Mouse (Mus musculus) myocyte (in vitro differentiated cells): ENCODE results near the gene Plcb1. TPM values are rescaled to one million over a fixed set of nuclear protein-coding genes. Genes with fewer than 3 reads are reported as not detected.

ENCODE experiments used
- H3K27me3 ChIP-seq: one replicate; pipeline ENCODE4 v1.6.1; 2011; ENCODE audit not compliant: control insufficient read depth, insufficient read depth, insufficient read length
- H3K36me3 ChIP-seq: one replicate; pipeline ENCODE4 v1.6.1; 2011; ENCODE audit not compliant: control insufficient read depth, insufficient read depth
- H3K4me2 ChIP-seq: one replicate; pipeline ENCODE4 v1.6.1; 2011; ENCODE audit warnings: low read depth, control low read depth
- H3K4me3 ChIP-seq: one replicate; pipeline ENCODE4 v1.5.1; 2011; ENCODE audit warnings: mild to moderate bottlenecking, control low read depth, moderate library complexity
- H3K79me2 ChIP-seq: one replicate; pipeline ENCODE4 v1.6.1; 2011; ENCODE audit not compliant: control insufficient read depth, insufficient read depth
- H3ac ChIP-seq: one replicate; pipeline ENCODE4 v1.6.1; 2011; ENCODE audit not compliant: control insufficient read depth, insufficient read length
- CEBPB ChIP-seq: IDR thresholded peaks from 2 replicates; pipeline ENCODE4 v1.6.1; 2011; ENCODE audit warnings: mild to moderate bottlenecking, moderate library complexity; ENCODE audit not compliant: poor library complexity, insufficient read depth, severe bottlenecking
- E2F4 ChIP-seq: IDR thresholded peaks from one replicate; pipeline ENCODE4 v1.6.1; 2011; ENCODE audit warnings: mild to moderate bottlenecking, control low read depth, moderate library complexity; ENCODE audit not compliant: insufficient read depth
- MAX ChIP-seq: IDR thresholded peaks from one replicate; pipeline ENCODE4 v1.6.1; 2011; ENCODE audit warnings: low read depth, mild to moderate bottlenecking, control low read depth
- MYOD1 ChIP-seq, 3 experiments: IDR thresholded peaks; one replicate each; pipeline ENCODE4 v1.6.1; 2011; ENCODE audit warnings: control low read depth in 2 of 3, low read depth in 2 of 3, mild to moderate bottlenecking in 2 of 3, moderate library complexity in 1 of 3; ENCODE audit not compliant: insufficient read length in 2 of 3, control insufficient read depth in 1 of 3
- MYOG ChIP-seq, 3 experiments: IDR thresholded peaks; one replicate each; pipeline ENCODE4 v1.6.1; 2011; ENCODE audit warnings: control low read depth in 2 of 3, low read depth in 2 of 3, mild to moderate bottlenecking in 2 of 3; ENCODE audit not compliant: insufficient read length in 2 of 3, control insufficient read depth in 1 of 3, insufficient read depth in 1 of 3
- POLR2A ChIP-seq: IDR thresholded peaks from one replicate; pipeline ENCODE4 v1.6.1; 2011; ENCODE audit warnings: low read depth, mild to moderate bottlenecking, control low read depth, moderate library complexity; ENCODE audit not compliant: insufficient read length
- POLR2AphosphoS2 ChIP-seq: IDR thresholded peaks from one replicate; pipeline ENCODE4 v1.6.1; 2011; ENCODE audit warnings: low read depth, control low read depth; ENCODE audit not compliant: insufficient read length
- REST ChIP-seq: IDR thresholded peaks from one replicate; pipeline ENCODE4 v1.6.1; 2011; ENCODE audit warnings: mild to moderate bottlenecking, control low read depth, moderate library complexity; ENCODE audit not compliant: insufficient read depth, insufficient read length
- SRF ChIP-seq: IDR thresholded peaks from one replicate; pipeline ENCODE4 v1.6.1; 2011; ENCODE audit warnings: low read depth; ENCODE audit not compliant: control insufficient read depth, insufficient read length
- TCF12 ChIP-seq: IDR thresholded peaks from one replicate; pipeline ENCODE4 v1.6.1; 2011; ENCODE audit warnings: mild to moderate bottlenecking, control low read depth; ENCODE audit not compliant: poor library complexity, insufficient read depth, severe bottlenecking
- TCF3 ChIP-seq: IDR thresholded peaks from one replicate; pipeline ENCODE4 v1.6.1; 2011; ENCODE audit warnings: low read depth, control low read depth; ENCODE audit not compliant: insufficient read length
- USF1 ChIP-seq: IDR thresholded peaks from one replicate; pipeline ENCODE4 v1.6.1; 2011; ENCODE audit warnings: low read depth, mild to moderate bottlenecking, control low read depth, moderate library complexity
- polyA plus RNA-seq: library from polyadenylated mRNA; unstranded; fragments of >200 nt; fragmentation: generic; extraction: Trizol; gene quantifications from one replicate; pipeline ENCODE4 v1.2.1, GENCODE M21; 2012; ENCODE audit warnings: missing spikeins

Gene Plcb1
- polyA plus RNA-seq, 1 experiment, result 0.76 TPM

DNA sequence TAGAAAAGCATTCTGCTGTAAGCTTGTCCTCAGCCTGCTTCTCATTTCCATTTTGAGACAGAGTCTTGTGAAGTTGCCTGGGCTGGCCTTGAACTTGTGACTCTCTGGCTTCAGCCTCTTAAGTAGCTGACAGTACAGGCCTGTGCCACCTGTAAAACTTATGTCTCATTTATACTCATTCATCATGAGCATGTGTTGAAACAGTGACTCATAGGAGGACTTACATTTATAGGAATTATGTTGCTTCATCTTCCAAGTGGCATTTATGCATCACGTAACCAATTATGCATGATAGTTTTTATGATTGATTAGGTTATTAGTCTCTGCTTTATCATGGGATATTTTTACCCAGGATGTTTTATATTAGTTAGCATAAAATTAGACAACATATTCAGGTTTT is 667.7 kb downstream of the Plcb1 start:
- TF ChIP-seq MYOG (IDR thresholded peaks at IDR 0.05; ENCODE audit: control insufficient read depth in 1 of 3, insufficient read depth in 1 of 3, insufficient read length in 2 of 3, low read depth in 2 of 3) (no peak), SRF (no peak), CEBPB (peak; percentile 83), TCF12 (peak; percentile 9)
- Histone ChIP-seq H3K4me3 (no peak overlapping the region), H3K27me3 (no peaks in the 10 kb centered on the region), H3K79me2 (no peaks in the 10 kb centered on the region), H3K36me3 (no peaks in the 10 kb centered on the region), H3K4me2 (peak overlapping the region; percentile 21), H3ac (no peak overlapping the region)

DNA sequence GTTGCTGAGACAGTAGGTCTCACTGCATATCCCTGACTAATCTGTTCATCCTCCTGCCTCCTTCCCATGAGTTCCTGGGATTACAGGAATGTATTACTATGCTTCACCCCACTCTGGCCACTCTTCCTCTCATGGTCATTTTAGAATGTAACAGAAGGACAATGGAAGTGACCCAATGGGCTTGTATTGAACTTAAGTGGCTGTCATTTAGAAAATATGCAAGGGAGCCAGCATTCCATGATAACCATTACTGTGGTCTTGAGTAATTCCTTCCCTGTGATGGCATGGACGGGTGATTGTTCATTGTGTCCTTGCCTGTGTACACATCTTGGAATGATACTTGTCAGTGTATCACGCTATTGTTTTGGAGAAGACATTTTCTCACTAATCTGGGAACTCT is 668.1 kb downstream of the Plcb1 start:
- 0 out of 2 replicates have a peak, but pooled peaks have one; percentile 25 for TF ChIP-seq CEBPB
- no peak for TF ChIP-seq E2F4
- H3K27me3 ChIP-seq, result no peaks in the 10 kb centered on the region
- no peak overlapping the region for H3ac ChIP-seq
- H3K4me3 ChIP-seq, result no peak overlapping the region
- H3K79me2 ChIP-seq, result no peaks in the 10 kb centered on the region
- no peaks in the 10 kb centered on the region for H3K36me3 ChIP-seq
- H3K4me2 ChIP-seq, result peak overlapping the region; percentile 21

- Histone ChIP-seq H3K36me3 (no peaks in the 10 kb centered on the region), H3K79me2 (no peaks in the 10 kb centered on the region), H3K27me3 (no peaks in the 10 kb centered on the region), H3K4me3 (no peak overlapping the region), H3K4me2 (peak overlapping the region; percentile 21), H3ac (no peak overlapping the region)
- no peak for TF ChIP-seq POLR2A
- no peak for TF ChIP-seq USF1
- TF ChIP-seq MYOD1 (IDR thresholded peaks at IDR 0.05; ENCODE audit: control insufficient read depth in 1 of 3, insufficient read length in 2 of 3, low read depth in 2 of 3), result no peak
- TF ChIP-seq POLR2AphosphoS2, result no peak
- TF ChIP-seq CEBPB, result no peak
- no peak for TF ChIP-seq TCF12
- TF ChIP-seq MYOG (IDR thresholded peaks at IDR 0.05; ENCODE audit: control insufficient read depth in 1 of 3, insufficient read depth in 1 of 3, insufficient read length in 2 of 3, low read depth in 2 of 3), result no peak
- no peak for TF ChIP-seq REST
- TF ChIP-seq SRF, result no peak
- TF ChIP-seq TCF3, result no peak
- no peak for TF ChIP-seq E2F4
- no peak for TF ChIP-seq MAX
These were observed 668.6 kb downstream of the Plcb1 start for GRCm38 (mm10) chr2:135454455-135454854.

- H3K4me3 ChIP-seq, result no peak overlapping the region
- TF ChIP-seq SRF, result no peak
- no peak for TF ChIP-seq MYOD1 (IDR thresholded peaks at IDR 0.05; ENCODE audit: control insufficient read depth in 1 of 3, insufficient read length in 2 of 3, low read depth in 2 of 3)
- no peak for TF ChIP-seq USF1
- TF ChIP-seq MAX, result no peak
- TF ChIP-seq REST, result no peak
- no peak for TF ChIP-seq E2F4
- H3K36me3 ChIP-seq, result no peaks in the 10 kb centered on the region
- H3K4me2 ChIP-seq, result no peak overlapping the region
- no peaks in the 10 kb centered on the region for H3K79me2 ChIP-seq
- no peaks in the 10 kb centered on the region for H3K27me3 ChIP-seq
- no peak overlapping the region for H3ac ChIP-seq
These were observed 682.0 kb downstream of the Plcb1 start for GRCm38 (mm10) chr2:135467895-135468294.

GRCm38 (mm10) chr2:135474107-135474506 is 688.2 kb downstream of the Plcb1 start:
- no peaks in the 10 kb centered on the region for H3K27me3 ChIP-seq
- H3K79me2 ChIP-seq, result no peaks in the 10 kb centered on the region
- no peak overlapping the region for H3K4me3 ChIP-seq
- no peak overlapping the region for H3ac ChIP-seq
- peak overlapping the region; percentile 38 for H3K4me2 ChIP-seq
- no peaks in the 10 kb centered on the region for H3K36me3 ChIP-seq
- TF ChIP-seq POLR2A (no peak), SRF (no peak)

GRCm38 (mm10) chr2:135485248-135485647 is 699.4 kb downstream of the Plcb1 start:
- TF ChIP-seq TCF3, result no peak
- no peak for TF ChIP-seq REST
- no peak for TF ChIP-seq MAX
- TF ChIP-seq TCF12, result no peak
- no peak for TF ChIP-seq USF1
- no peak for TF ChIP-seq POLR2A
- no peak for TF ChIP-seq MYOD1 (IDR thresholded peaks at IDR 0.05; ENCODE audit: control insufficient read depth in 1 of 3, insufficient read length in 2 of 3, low read depth in 2 of 3)
- TF ChIP-seq SRF, result no peak
- no peak for TF ChIP-seq POLR2AphosphoS2
- TF ChIP-seq E2F4, result no peak
- no peak for TF ChIP-seq CEBPB
- no peak for TF ChIP-seq MYOG (IDR thresholded peaks at IDR 0.05; ENCODE audit: control insufficient read depth in 1 of 3, insufficient read depth in 1 of 3, insufficient read length in 2 of 3, low read depth in 2 of 3)
- no peak overlapping the region for H3ac ChIP-seq
- no peaks in the 10 kb centered on the region for H3K79me2 ChIP-seq
- H3K4me3 ChIP-seq, result no peak overlapping the region
- H3K27me3 ChIP-seq, result no peaks in the 10 kb centered on the region
- no peak overlapping the region for H3K4me2 ChIP-seq
- no peaks in the 10 kb centered on the region for H3K36me3 ChIP-seq
